Mouse (Mus musculus) bone marrow, adult 2 months (tissue): Measurements from ENCODE around the gene Olfr221.

Source experiments
- CTCF ChIP-seq: fragments of 200-500 bp; IDR thresholded peaks from 2 replicates; pipeline ENCODE4 v1.5.1; 2011; ENCODE audit warnings: low read length, control low read depth; ENCODE audit not compliant: control insufficient read depth, insufficient read depth
- POLR2A ChIP-seq: fragments of 200-500 bp; IDR thresholded peaks from 2 replicates; pipeline ENCODE4 v1.6.1; 2011; ENCODE audit warnings: low read depth, mild to moderate bottlenecking, control low read depth, low read length, borderline replicate concordance; ENCODE audit not compliant: control insufficient read depth

DNA sequence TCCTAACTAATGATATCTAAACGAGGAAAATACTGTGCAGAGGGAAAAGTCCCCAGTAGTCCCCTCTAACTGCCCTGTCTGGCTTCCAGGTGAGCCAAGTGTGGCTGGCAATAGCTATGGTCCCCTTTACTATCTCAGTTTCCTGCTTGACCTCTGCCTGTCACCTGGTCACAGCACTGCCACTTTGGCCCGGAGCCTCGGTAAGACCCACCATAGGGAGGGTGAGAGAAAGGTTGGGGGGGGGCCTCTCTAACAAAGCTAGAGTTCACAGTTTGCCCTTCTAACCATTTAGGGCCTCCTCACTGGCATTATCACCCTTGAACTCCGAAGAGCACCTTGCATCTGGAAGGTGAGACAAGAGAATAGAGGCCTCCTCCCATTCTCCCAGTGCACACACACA, 24.6 kb downstream of the Olfr221 start:
- TF ChIP-seq CTCF (no peak), POLR2A (no peak)
